Mouse (Mus musculus): Measurements from ENCODE around the gene Misp. TPM values are rescaled to one million over a fixed set of nuclear protein-coding genes. Genes with fewer than 3 reads are reported as not detected.

The Misp gene
- polyA plus RNA-seq (2015; fragmentation: Nextera tagmentation; extraction: Ambion mirVana), result 1.6 and 2.9 TPM in 2 replicates

GRCm38 (mm10) chr10:79820782-79821181, at the start of gene Misp:
Gene Misp (plus strand): TSS chr10:79820989.

GRCm38 (mm10) chr10:79777103-79777531, 43.7 kb upstream of the Misp start, which contains the start of gene Fstl3:
Gene Fstl3 (plus strand): TSS chr10:79777272.

GRCm38 (mm10) chr10:79790861-79791260, 29.9 kb upstream of the Misp start, which contains the start of gene Prss57:
Gene Prss57 (minus strand): TSS chr10:79790961.

GRCm38 (mm10) chr10:79793051-79793737, 27.6 kb upstream of the Misp start, which contains the start of gene Palm:
Gene Palm (plus strand): TSS chr10:79793572.

DNA sequence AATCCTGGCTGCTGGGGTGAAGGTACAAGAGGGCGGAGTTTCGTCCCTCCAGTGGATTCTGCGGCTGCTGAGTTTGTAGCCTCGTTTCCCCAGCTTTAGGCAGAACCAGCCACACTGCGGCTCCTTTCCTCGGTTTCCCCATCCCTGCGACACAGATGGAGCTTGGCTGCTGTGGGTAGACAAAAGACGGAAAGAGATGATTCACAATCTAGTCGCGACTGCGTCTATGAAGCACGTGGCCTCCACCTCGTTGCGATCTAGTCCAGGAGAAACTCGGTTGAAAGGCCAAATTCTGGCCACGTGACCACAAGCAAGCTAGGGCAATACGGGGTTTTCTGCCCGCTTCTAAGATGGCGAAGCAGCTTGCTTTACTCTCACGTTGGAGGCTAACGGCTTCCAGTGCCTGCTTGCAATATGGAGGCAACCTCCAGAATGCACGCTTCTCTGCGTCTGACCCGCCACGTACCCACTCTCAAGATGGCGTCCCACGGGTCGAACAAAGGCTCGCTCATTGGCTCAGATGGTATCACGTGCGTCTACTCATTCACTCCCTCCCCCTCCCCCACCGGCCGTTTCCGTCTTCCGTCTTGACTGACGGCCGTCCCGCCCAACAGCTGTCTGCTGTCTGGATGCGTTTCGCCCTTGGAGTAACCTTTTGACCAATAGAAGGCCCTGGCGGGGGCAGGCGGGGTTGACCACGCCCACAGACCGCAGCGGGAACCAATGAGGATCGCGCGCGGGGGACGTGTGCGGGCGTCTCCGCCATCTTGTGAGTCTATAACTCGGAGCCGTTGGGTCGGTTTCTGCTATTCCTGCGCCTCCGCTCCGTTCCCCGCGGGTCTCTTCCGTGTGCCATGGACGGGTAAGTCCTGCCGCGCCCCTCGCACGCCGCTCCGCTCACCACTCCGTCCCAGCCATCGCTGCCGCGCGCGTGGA, 33.3 kb downstream of the Misp start, which contains the start of gene Ptbp1:
Gene Ptbp1, plus strand, starts transcription at position 568 of the 936 bp plus-strand sequence.

DNA sequence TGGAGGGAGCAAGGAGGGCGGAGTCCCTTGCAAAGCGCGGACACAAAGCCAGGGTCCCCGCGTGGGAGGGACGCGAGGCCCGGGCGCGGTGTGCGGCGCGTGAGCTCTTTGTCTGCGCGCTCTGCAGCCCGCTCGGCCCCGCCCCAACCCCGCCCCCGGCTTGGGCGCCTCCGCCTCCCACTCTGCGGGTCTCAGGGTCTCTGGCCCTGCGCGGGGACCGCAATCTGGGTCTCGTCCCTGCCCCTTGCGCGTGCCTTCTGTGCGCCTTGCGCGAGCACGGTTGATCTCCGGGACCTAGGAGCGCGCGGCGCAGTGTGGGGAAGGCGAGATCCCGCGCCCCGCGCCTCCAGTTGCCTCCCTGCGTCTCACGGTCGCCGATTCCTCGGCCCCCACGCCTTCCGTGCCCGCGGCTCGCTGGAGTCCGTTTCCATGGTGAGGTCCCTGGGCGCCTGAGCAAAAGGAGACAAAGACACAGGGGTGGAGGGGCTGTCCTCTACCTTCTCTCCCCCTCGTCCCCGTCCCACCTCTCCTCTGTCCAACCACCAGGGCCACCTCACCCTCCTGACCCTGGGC, 53.6 kb downstream of the Misp start, which contains the start of the genes Prtn3 and Plppr3:
Gene Prtn3, plus strand, starts transcription at position 187 of the 573 bp plus-strand sequence.
Gene Plppr3, minus strand, starts transcription at position 345 of the 573 bp plus-strand sequence.

Small RNA genes lying within 50 kb of the gene (microRNA-seq; reads per million reads assigned to microRNA genes)
- not detected for gene Mir6910

Other genes starting within 250 kb of the Misp start
- gene Theg, start 233.7 kb upstream of the Misp start, polyA plus RNA-seq (2015; fragmentation: Nextera tagmentation; extraction: Ambion mirVana), result not detected in 2 replicates
- not detected in 2 replicates for gene C2cd4c, start 207.0 kb upstream of the Misp start, polyA plus RNA-seq (2015; fragmentation: Nextera tagmentation; extraction: Ambion mirVana)
- gene Shc2, start 183.1 kb upstream of the Misp start, polyA plus RNA-seq (2015; fragmentation: Nextera tagmentation; extraction: Ambion mirVana), result 2.1 and 2.5 TPM in 2 replicates
- not detected in 2 replicates for gene Odf3l2, start 175.3 kb upstream of the Misp start, polyA plus RNA-seq (2015; fragmentation: Nextera tagmentation; extraction: Ambion mirVana)
- gene Madcam1, start 156.4 kb upstream of the Misp start, polyA plus RNA-seq (2015; fragmentation: Nextera tagmentation; extraction: Ambion mirVana), result 0.35 and 0.39 TPM in 2 replicates
- gene Tpgs1, start 151.6 kb upstream of the Misp start, polyA plus RNA-seq (2015; fragmentation: Nextera tagmentation; extraction: Ambion mirVana), result 47.4 and 51.3 TPM in 2 replicates
- 63.7 and 68.6 TPM in 2 replicates for gene Cdc34, start 138.8 kb upstream of the Misp start, polyA plus RNA-seq (2015; fragmentation: Nextera tagmentation; extraction: Ambion mirVana)
- 0.16 and 0.48 TPM in 2 replicates for gene Gzmm, start 132.0 kb upstream of the Misp start, polyA plus RNA-seq (2015; fragmentation: Nextera tagmentation; extraction: Ambion mirVana)
- 812 and 845 TPM in 2 replicates for gene Bsg, start 116.5 kb upstream of the Misp start, polyA plus RNA-seq (2015; fragmentation: Nextera tagmentation; extraction: Ambion mirVana)
- gene Hcn2, start 104.4 kb upstream of the Misp start, polyA plus RNA-seq (2015; fragmentation: Nextera tagmentation; extraction: Ambion mirVana), result 0.06 and 0.08 TPM in 2 replicates
- 14.4 and 14.7 TPM in 2 replicates for gene Polrmt, start 74.4 kb upstream of the Misp start, polyA plus RNA-seq (2015; fragmentation: Nextera tagmentation; extraction: Ambion mirVana)
- 0.24 and 0.28 TPM in 2 replicates for gene Fgf22, start 65.9 kb upstream of the Misp start, polyA plus RNA-seq (2015; fragmentation: Nextera tagmentation; extraction: Ambion mirVana)
- 50.7 and 60.7 TPM in 2 replicates for gene Rnf126, start 54.0 kb upstream of the Misp start, polyA plus RNA-seq (2015; fragmentation: Nextera tagmentation; extraction: Ambion mirVana)
- 69.7 and 87.0 TPM in 2 replicates for gene Fstl3, start 43.7 kb upstream of the Misp start, polyA plus RNA-seq (2015; fragmentation: Nextera tagmentation; extraction: Ambion mirVana)
- gene Prss57, start 30.0 kb upstream of the Misp start, polyA plus RNA-seq (2015; fragmentation: Nextera tagmentation; extraction: Ambion mirVana), result 0.12 TPM in 1 of 2 replicates, not detected in the other
- 39.7 and 44.2 TPM in 2 replicates for gene Palm, start 27.4 kb upstream of the Misp start, polyA plus RNA-seq (2015; fragmentation: Nextera tagmentation; extraction: Ambion mirVana)
- 109 and 124 TPM in 2 replicates for gene Ptbp1, start 33.4 kb downstream of the Misp start, polyA plus RNA-seq (2015; fragmentation: Nextera tagmentation; extraction: Ambion mirVana)
- 2.3 and 8.8 TPM in 2 replicates for gene Prtn3, start 53.5 kb downstream of the Misp start, polyA plus RNA-seq (2015; fragmentation: Nextera tagmentation; extraction: Ambion mirVana)
- gene Plppr3, start 53.6 kb downstream of the Misp start, polyA plus RNA-seq (2015; fragmentation: Nextera tagmentation; extraction: Ambion mirVana), result 2.2 TPM in 2 replicates
- gene Elane, start 65.3 kb downstream of the Misp start, polyA plus RNA-seq (2015; fragmentation: Nextera tagmentation; extraction: Ambion mirVana), result 0.13 and 0.16 TPM in 2 replicates
- gene Cfd, start 69.9 kb downstream of the Misp start, polyA plus RNA-seq (2015; fragmentation: Nextera tagmentation; extraction: Ambion mirVana), result 0.18 TPM in 1 of 2 replicates, not detected in the other
- gene Med16, start 87.9 kb downstream of the Misp start, polyA plus RNA-seq (2015; fragmentation: Nextera tagmentation; extraction: Ambion mirVana), result 33.5 and 34.4 TPM in 2 replicates
- not detected in 2 replicates for gene Gm26602, start 89.9 kb downstream of the Misp start, polyA plus RNA-seq (2015; fragmentation: Nextera tagmentation; extraction: Ambion mirVana)
- 1.2 and 1.3 TPM in 2 replicates for gene Kiss1r, start 96.0 kb downstream of the Misp start, polyA plus RNA-seq (2015; fragmentation: Nextera tagmentation; extraction: Ambion mirVana)
- 125 and 126 TPM in 2 replicates for gene R3hdm4, start 100.2 kb downstream of the Misp start, polyA plus RNA-seq (2015; fragmentation: Nextera tagmentation; extraction: Ambion mirVana)
- gene Arid3a, start 106.1 kb downstream of the Misp start, polyA plus RNA-seq (2015; fragmentation: Nextera tagmentation; extraction: Ambion mirVana), result 4.0 TPM in 2 replicates
- gene Wdr18, start 139.2 kb downstream of the Misp start, polyA plus RNA-seq (2015; fragmentation: Nextera tagmentation; extraction: Ambion mirVana), result 52.5 and 55.6 TPM in 2 replicates
- gene Grin3b, start 149.7 kb downstream of the Misp start, polyA plus RNA-seq (2015; fragmentation: Nextera tagmentation; extraction: Ambion mirVana), result 0.07 and 0.13 TPM in 2 replicates
- 15.3 and 18.7 TPM in 2 replicates for gene Tmem259, start 163.3 kb downstream of the Misp start, polyA plus RNA-seq (2015; fragmentation: Nextera tagmentation; extraction: Ambion mirVana)
- gene Cnn2, start 167.6 kb downstream of the Misp start, polyA plus RNA-seq (2015; fragmentation: Nextera tagmentation; extraction: Ambion mirVana), result 662 and 733 TPM in 2 replicates
- gene Abca7, start 175.5 kb downstream of the Misp start, polyA plus RNA-seq (2015; fragmentation: Nextera tagmentation; extraction: Ambion mirVana), result 2.9 and 3.0 TPM in 2 replicates
- 5.5 and 10.3 TPM in 2 replicates for gene Arhgap45, start 195.7 kb downstream of the Misp start, polyA plus RNA-seq (2015; fragmentation: Nextera tagmentation; extraction: Ambion mirVana)
- 94.2 and 108 TPM in 2 replicates for gene Polr2e, start 218.8 kb downstream of the Misp start, polyA plus RNA-seq (2015; fragmentation: Nextera tagmentation; extraction: Ambion mirVana)
- gene Gpx4, start 226.2 kb downstream of the Misp start, polyA plus RNA-seq (2015; fragmentation: Nextera tagmentation; extraction: Ambion mirVana), result 724 and 745 TPM in 2 replicates